Mouse (Mus musculus): Measurements from ENCODE around the gene Slc6a6. TPM values are rescaled to one million over a fixed set of nuclear protein-coding genes. Genes with fewer than 3 reads are reported as not detected.

Gene Slc6a6
- total and polyA plus RNA-seq, 3 experiments = 54.6 to 90.0 TPM; not detected in 1

DNA sequence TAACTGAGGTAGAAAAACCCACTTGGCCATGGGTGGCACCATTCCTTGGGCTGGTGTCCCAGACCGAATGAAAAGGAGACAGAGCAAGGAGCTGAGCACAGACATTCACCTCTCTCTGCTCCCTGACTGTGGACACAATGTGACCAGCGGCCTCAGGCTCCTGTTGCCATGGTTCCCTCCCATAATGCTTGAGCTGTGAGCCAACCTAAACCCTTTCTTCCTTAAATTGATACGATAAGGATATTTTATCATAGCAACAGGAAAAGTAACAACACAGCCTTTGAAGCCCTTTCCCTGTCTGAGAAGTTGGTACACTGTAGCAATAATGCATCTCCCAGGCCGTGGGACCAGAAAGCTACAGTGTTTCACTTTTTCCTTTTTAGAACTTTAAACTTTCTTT lies 14.6 kb upstream of the Slc6a6 start (continued):
- TF ChIP-seq TCF12 (IDR thresholded peaks at IDR 0.05; ENCODE audit: low read depth, low read length) = no peak
- TF ChIP-seq MXI1 (IDR thresholded peaks at IDR 0.05; ENCODE audit: low read depth, low read length) = no peak
- TF ChIP-seq RAD21 (IDR thresholded peaks at IDR 0.05; ENCODE audit: low read depth, low read length) = no peak

- TF ChIP-seq MYB (IDR thresholded peaks at IDR 0.05; ENCODE audit: low read depth, low read length) = no peak
- no peak for TF ChIP-seq E2F4 (IDR thresholded peaks at IDR 0.05; ENCODE audit: borderline replicate concordance, low read depth, low read length)
- TF ChIP-seq JUND (IDR thresholded peaks at IDR 0.05; ENCODE audit: low read depth, low read length) = no peak
- no peak for TF ChIP-seq ZMIZ1 (IDR thresholded peaks at IDR 0.05; ENCODE audit: low read depth, low read length)
- no peak for TF ChIP-seq TBP (IDR thresholded peaks at IDR 0.05; ENCODE audit: low read depth, low read length)
- TF ChIP-seq NRF1 (IDR thresholded peaks at IDR 0.05; ENCODE audit: insufficient read depth, low read depth, low read length, poor library complexity, severe bottlenecking) = no peak
- no peak for TF ChIP-seq USF1 (IDR thresholded peaks at IDR 0.05; ENCODE audit: low read depth, low read length)
- no peak for TF ChIP-seq ZKSCAN1 (IDR thresholded peaks at IDR 0.05; ENCODE audit: low read depth, low read length)
- TF ChIP-seq RAD21 (IDR thresholded peaks at IDR 0.05; ENCODE audit: low read depth, low read length) = no peak
- no peak for TF ChIP-seq CHD1 (IDR thresholded peaks at IDR 0.05; ENCODE audit: low read depth, low read length)
- TF ChIP-seq CHD2 (IDR thresholded peaks at IDR 0.05; ENCODE audit: low read length) = no peak
- TF ChIP-seq TCF12 (IDR thresholded peaks at IDR 0.05; ENCODE audit: low read depth, low read length) = no peak
- no peak for TF ChIP-seq KAT2A (conservative IDR thresholded peaks at IDR 0.05; ENCODE audit: low read depth, low read length)
- TF ChIP-seq MAZ (IDR thresholded peaks at IDR 0.05; ENCODE audit: low read depth, low read length) = no peak
- TF ChIP-seq UBTF (IDR thresholded peaks at IDR 0.05; ENCODE audit: borderline replicate concordance, insufficient read depth, low read depth, low read length) = no peak
- TF ChIP-seq SIN3A (IDR thresholded peaks at IDR 0.05; ENCODE audit: low read length) = no peak
- H3K27me3 ChIP-seq (ENCODE audit: control insufficient read depth in 1 of 2, insufficient read depth in 2 of 2, low read length in 2 of 2) = peaks cover 3 to 11% of the 10 kb centered on the region in 2 experiments; a peak in 3 of 4 replicates
- no peaks in the 10 kb centered on the region for H3K79me2 ChIP-seq (ENCODE audit: control insufficient read depth, insufficient read depth, low read length, poor library complexity)
- H3K9ac ChIP-seq (ENCODE audit: control insufficient read depth, low read depth, low read length, poor library complexity, severe bottlenecking) = no peak overlapping the region
- peaks cover 0 to 16% of the 10 kb centered on the region in 2 experiments; a peak in 3 of 4 replicates for H3K4me1 ChIP-seq (ENCODE audit: control insufficient read depth in 1 of 2, insufficient read depth in 2 of 2, low read length in 2 of 2)
- peaks cover 0 to 11% of the 10 kb centered on the region in 2 experiments; a peak in 2 of 4 replicates for H3K36me3 ChIP-seq (ENCODE audit: control insufficient read depth in 1 of 2, insufficient read depth in 2 of 2, low read length in 2 of 2)
- H3K9me3 ChIP-seq (replicated peaks; ENCODE audit: insufficient read depth, low read length) = no peaks in the 10 kb centered on the region
- H3K27ac ChIP-seq (ENCODE audit: control insufficient read depth, low read depth, low read length) = no peak overlapping the region
- DNase-seq (ENCODE audit: low read depth, low spot score) = no peak
- H3K4me3 ChIP-seq (ENCODE audit: control insufficient read depth in 1 of 2, insufficient read depth in 1 of 2, low read depth in 2 of 2, low read length in 2 of 2) = no peak overlapping the region
Measured at GRCm38 (mm10) chr6:91670224-91670623, 13.6 kb upstream of the Slc6a6 start.

GRCm38 (mm10) chr6:91674757-91675350 lies 9.0 kb upstream of the Slc6a6 start:
- TF ChIP-seq NRF1 (IDR thresholded peaks at IDR 0.05; ENCODE audit: insufficient read depth, low read depth, low read length, poor library complexity, severe bottlenecking) = no peak
- TF ChIP-seq ETS1 (IDR thresholded peaks at IDR 0.05; ENCODE audit: low read depth, low read length) = peak; percentile 70
- DNase-seq (ENCODE audit: low read depth, low spot score) = no peak
- H3K27ac ChIP-seq (ENCODE audit: control insufficient read depth, low read depth, low read length) = no peak overlapping the region
- H3K9me3 ChIP-seq (replicated peaks; ENCODE audit: insufficient read depth, low read length) = no peaks in the 10 kb centered on the region
- H3K27me3 ChIP-seq (ENCODE audit: control insufficient read depth in 1 of 2, insufficient read depth in 2 of 2, low read length in 2 of 2) = peaks cover 3 to 11% of the 10 kb centered on the region in 2 experiments; a peak in 3 of 4 replicates
- H3K36me3 ChIP-seq (ENCODE audit: control insufficient read depth in 1 of 2, insufficient read depth in 2 of 2, low read length in 2 of 2) = peaks cover 0 to 13% of the 10 kb centered on the region in 2 experiments; a peak in 2 of 4 replicates
- H3K79me2 ChIP-seq (ENCODE audit: control insufficient read depth, insufficient read depth, low read length, poor library complexity) = no peaks in the 10 kb centered on the region; the same call in 1 of the 2 replicates
- no peak overlapping the region for H3K4me3 ChIP-seq (ENCODE audit: control insufficient read depth in 1 of 2, insufficient read depth in 1 of 2, low read depth in 2 of 2, low read length in 2 of 2)
- peaks cover 3 to 13% of the 10 kb centered on the region in 2 experiments; a peak in 3 of 4 replicates for H3K4me1 ChIP-seq (ENCODE audit: control insufficient read depth in 1 of 2, insufficient read depth in 2 of 2, low read length in 2 of 2)
- H3K9ac ChIP-seq (ENCODE audit: control insufficient read depth, low read depth, low read length, poor library complexity, severe bottlenecking) = no peak overlapping the region
